Mouse (Mus musculus): ENCODE measurements around the gene Aplp2. TPM values are rescaled to one million over a fixed set of nuclear protein-coding genes. Genes with fewer than 3 reads are reported as not detected.

Gene Aplp2
- total RNA-seq, 2 experiments from 2014 or later: 440 to 478 TPM

DNA sequence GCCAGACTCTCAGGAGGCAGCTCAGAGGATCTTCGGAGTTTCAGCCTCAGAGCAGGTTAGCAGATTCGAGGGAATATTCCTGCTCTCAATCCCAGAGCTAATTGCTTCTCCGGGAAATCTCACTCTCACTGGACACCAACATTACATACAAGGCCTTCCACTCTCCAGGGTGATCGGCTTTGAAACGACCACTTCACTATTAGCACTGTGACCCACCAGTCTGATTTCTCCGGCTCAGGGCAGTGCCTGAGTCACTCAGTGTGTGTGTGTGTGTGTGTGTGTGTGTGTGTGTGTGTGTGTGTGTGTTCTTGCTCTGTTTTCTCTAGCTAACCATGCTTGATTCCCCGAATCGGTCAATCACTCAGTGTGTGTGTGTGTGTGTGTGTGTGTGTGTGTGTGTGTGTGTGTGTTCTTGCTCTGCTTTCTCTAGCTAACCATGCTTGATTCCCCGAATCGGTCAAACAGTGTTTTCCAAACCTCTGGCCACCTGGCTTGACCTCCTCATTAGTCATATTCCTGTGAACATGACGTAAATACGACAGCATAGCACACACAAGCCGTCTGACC is 89.1 kb downstream of the Aplp2 start:
- DNase-seq: no peak

DNA sequence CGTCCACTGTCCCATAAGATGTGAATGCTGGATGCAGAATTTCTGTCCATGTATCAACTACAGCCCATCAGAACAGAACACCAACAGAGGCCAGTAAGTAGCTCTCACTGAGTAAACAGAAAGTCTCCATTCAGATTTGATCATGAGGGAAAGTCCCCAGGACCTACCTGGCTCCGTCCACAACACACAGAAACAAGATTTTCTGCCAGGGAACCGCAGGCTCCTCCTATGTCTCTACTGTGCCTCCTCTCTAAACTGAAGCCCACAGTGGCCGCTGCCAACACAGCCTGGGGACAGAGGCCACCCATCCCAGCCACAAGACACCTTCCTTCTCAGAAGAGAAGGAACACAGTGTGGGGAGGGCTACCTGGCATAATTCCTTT is 91.1 kb downstream of the Aplp2 start:
- DNase-seq: no peak

DNA sequence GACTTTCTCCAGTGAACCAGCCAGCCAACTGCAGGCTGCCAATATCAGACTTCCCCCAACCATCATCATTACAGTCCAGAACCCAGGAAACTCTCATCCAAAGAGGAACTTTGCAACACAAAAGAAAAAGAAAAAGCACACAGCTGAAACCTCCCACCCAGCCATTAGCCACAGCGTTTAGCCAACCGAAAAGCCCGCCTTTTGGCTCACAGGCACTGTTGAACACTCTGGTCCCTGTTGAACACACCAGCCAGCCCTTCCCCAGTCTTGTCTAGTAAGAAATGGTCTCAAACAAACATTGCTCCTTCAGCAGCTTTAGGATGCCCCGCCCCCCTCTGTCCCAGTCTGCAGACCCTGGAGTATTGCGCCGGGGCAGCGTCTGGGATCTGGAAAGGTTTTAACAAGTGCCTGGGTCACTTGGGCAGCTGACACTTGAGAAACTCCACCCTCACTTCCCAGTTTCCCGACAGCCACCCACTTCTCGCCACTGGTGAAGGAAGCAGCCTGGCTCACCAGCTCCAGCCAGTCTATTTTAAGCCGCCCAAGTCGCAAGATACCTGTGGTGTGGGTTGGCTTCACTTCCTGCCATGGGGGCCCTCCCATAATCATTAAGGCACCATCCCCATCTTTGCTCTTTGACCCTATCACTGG is 91.6 kb downstream of the Aplp2 start:
- DNase-seq: no peak

DNA sequence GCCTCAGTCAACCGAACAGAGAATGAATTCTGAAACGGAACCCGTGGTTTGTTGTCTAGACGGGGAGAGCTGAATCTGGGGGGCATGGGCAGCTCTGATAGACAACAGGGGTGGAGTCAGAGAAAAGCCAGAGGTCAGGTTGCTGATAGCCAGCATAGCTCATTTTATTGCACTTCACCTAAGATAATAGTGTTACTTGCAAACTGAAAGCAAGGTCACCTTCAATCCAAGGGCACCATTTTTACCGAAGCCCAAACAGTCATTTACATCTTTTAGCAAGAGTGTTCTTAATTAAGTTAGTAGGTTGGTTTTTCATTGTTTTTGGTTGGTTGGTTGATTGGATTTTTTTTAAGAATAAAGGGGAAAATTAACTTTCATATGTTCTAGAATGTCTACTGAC is 92.2 kb downstream of the Aplp2 start:
- DNase-seq: no peak

DNA sequence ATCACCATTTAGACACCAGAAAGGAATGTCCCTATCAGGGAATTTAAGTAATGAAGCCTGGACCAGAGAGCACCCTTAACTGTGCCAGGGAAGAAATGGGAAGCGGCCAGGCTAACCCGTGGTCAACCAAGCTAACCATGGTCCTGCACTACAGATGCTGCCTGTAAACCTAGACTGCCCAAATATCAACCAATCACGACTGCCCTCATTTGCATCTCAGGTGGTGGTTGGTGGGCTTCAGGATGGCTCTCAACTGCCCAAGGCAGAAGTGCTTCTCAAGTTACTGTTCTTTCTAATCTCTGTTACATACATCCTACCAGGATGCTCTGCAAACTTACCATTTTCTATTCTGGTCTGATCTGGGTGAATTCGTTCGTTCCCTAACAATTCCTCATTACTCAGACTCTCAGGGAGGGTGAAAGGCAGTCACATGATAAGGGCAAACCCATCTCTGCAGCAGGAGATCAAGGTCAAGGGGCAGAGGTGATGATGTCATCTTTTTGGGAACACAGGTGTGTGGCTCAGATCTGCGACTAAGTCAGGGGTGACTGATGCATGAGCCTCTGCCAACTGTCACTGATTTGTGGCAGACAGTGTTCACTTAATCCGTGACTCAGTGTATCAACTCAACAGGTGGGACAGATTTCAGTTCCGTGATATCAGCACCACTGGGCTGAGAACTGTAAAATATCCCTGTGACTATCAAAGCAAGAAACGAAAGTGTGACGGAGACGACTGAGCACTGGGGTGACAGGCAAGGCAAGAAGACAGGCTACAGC is 92.9 kb downstream of the Aplp2 start:
- DNase-seq: no peak

DNA sequence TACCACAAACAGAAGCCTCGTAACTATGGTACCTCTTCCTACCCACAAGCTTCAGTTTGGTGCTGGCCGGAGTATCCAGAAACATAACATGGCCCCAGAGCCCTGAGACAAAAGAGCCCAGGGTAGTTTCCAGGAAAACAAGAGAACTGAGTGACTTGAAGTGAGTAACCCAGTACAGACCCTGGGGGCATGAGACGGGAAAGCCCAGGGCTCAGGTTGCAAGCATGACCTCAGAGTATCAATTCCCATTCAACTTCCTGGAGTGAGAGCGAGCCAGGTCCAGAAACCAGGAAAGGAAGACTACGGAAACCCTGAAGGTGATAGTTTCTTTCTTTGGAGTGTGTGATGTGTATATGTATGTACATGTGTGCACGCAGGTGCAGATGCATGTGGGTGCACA is 94.1 kb downstream of the Aplp2 start:
- DNase-seq: no peak

DNA sequence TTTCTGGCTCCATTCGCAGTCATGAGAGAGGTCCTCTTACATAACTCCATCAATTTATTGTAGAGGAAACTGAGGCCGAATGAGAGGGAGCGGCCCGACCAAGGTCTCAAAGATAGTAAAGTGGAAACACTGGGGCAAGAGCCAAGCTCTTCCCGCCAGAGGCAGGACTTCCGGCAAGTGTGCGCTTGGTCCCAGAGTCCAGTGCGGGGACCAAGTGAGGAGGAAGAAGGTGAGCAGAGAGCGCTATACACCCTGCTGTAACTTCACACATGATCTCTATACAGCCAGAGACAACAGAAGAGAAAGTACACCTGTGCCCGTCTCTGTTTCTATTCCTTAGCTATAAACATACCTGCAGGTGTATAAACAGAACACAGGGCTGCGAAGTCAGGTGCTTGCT is 94.5 kb downstream of the Aplp2 start:
- no peak for DNase-seq

DNA sequence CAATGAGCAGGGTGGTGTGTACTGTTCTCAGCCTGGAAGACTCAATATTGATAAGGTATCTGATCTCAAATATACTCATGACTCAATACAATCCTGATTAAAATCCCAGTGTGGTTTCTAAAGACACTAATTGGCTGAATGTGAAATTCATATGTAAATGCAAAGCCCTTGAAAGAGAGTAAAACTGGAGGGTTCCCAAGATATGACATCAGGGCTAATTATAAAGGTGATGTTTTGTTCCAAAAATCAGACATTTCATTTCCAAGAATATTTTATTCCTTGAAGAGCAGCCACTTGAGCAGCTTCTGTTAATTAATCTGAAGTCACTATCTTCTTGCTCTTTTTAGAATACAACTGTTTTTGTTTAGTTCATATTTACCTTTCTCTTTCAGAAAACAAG is 96.0 kb downstream of the Aplp2 start:
- no peak for DNase-seq

DNA sequence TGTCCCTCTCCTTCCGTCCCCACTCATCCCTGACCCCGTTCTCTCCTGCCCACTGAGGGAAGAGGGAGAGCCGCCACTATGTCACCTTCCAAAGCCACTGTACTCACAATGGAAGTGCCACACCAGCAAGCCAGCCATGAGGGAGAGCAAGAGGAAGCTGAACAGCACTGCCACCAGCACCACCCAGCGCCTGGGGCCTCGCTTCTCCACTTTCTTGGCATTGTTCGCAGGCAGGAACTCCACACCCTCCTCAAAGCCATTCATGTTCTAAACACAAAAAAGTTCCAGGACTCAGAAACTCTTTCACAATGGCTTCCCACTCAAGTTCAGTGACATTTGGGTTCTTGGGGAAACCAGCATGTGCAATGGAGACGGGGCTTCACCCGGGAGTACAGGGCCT is 103.2 kb downstream of the Aplp2 start:
- DNase-seq: no peak

Other genes with a start within 250 kb of the Aplp2 start
- gene Zbtb44, start 181.2 kb downstream of the Aplp2 start, total RNA-seq (2021): 10 to 100 TPM; 42.0 to 42.1 TPM
- under 1 TPM; 0.43 to 0.60 TPM for gene St14, start 80.0 kb downstream of the Aplp2 start, total RNA-seq (2021)
- gene Prdm10, start 68.7 kb upstream of the Aplp2 start, total RNA-seq (2021): 10 to 100 TPM; 22.6 to 23.4 TPM
- gene Nfrkb, start 174.4 kb upstream of the Aplp2 start, total RNA-seq (2021): 10 to 100 TPM; 30.6 to 34.8 TPM

Data from layer of hippocampus, postnatal 36 days (tissue).